Mouse (Mus musculus) midbrain, embryonic 16.5 days (tissue): ENCODE measurements around the gene Coro1c. TPM values are rescaled to one million over a fixed set of nuclear protein-coding genes. Genes with fewer than 3 reads are reported as not detected.
A peak's percentile ranks its signal among the peaks of the same experiment; 100 is the strongest.

Experiments
- ATAC-seq: fragments of 200-750 bp; cut with Nextera tagmentation; 2 replicates; pipeline ENCODE4 v1.8.0; 2017; ENCODE audit warnings: moderate TSS enrichment
- H3K27ac ChIP-seq: fragments of 300-500 bp; sonication (generic); 2 replicates; pipeline ENCODE4 v1.5.1; 2014; ENCODE audit warnings: mild to moderate bottlenecking, low read length, mixed read lengths
- H3K27me3 ChIP-seq: fragments of 300-500 bp; sonication (generic); 2 replicates; pipeline ENCODE4 v1.6.1; 2014; ENCODE audit warnings: low read depth, low read length, mixed read lengths; ENCODE audit not compliant: control insufficient read depth, insufficient read depth
- H3K36me3 ChIP-seq: fragments of 300-500 bp; sonication (generic); 2 replicates; pipeline ENCODE4 v1.6.1; 2014; ENCODE audit warnings: mild to moderate bottlenecking, low read length, moderate library complexity, mixed read lengths; ENCODE audit not compliant: control insufficient read depth, insufficient read depth
- H3K4me1 ChIP-seq: fragments of 300-500 bp; sonication (generic); 2 replicates; pipeline ENCODE4 v1.6.1; 2014; ENCODE audit warnings: mild to moderate bottlenecking, low read length, mixed read lengths; ENCODE audit not compliant: control insufficient read depth, insufficient read depth
- H3K4me2 ChIP-seq: fragments of 300-500 bp; sonication (generic); 2 replicates; pipeline ENCODE4 v1.6.1; 2014; ENCODE audit warnings: mild to moderate bottlenecking, low read length, mixed read lengths
- H3K4me3 ChIP-seq: fragments of 300-500 bp; sonication (generic); 2 replicates; pipeline ENCODE4 v1.5.1; 2014; ENCODE audit warnings: low read depth, mild to moderate bottlenecking, low read length, moderate library complexity, mixed read lengths
- H3K9ac ChIP-seq: fragments of 300-500 bp; sonication (generic); 2 replicates; pipeline ENCODE4 v1.6.1; 2014; ENCODE audit warnings: low read depth, low read length, mixed read lengths
- H3K9me3 ChIP-seq: fragments of 300-500 bp; sonication (generic); replicated peaks from 2 replicates; pipeline ENCODE4 v1.6.1; 2014; ENCODE audit warnings: mild to moderate bottlenecking, low read length, mixed read lengths; ENCODE audit not compliant: control insufficient read depth, poor library complexity, severe bottlenecking
- WGBS: fragments of 180-500 bp; shearing (Covaris S2); extraction: QIAGEN DNeasy Blood & Tissue Kit; methylation state at CpG from one replicate; pipeline ENCODE4 v1.1.7; 2014; 5-methylcytosine and 5-hydroxymethylcytosine counted together
- polyA plus RNA-seq: library from polyadenylated mRNA; unstranded; fragments of >200 nt; fragmentation: Nextera tagmentation; extraction: Ambion mirVana; gene quantifications from 2 replicates; pipeline ENCODE4 v1.2.1, GENCODE M21; 2015

Gene Coro1c
- polyA plus RNA-seq, 1 experiment from 2014 or later, result 209 TPM

DNA sequence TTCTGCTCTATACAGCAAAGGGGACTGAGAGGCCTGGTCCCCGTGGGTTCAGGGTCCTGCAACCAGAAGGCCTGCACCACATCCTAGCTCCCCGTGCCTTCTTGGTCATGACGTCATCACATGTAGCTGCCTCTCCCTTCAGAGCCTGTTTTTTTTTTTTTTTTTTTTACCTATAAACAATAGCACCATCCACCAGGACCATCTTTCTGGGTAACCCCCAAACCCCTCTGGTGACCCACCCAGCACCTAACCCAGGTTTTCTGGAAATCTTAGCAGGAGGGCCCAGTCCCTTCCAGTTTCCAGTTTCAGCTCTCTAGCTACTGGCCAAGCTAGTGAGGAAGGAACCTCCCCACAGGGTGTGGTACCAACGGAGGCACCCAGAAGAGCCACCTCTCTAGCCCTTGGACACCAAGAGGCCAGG is 80.6 kb downstream of the Coro1c start:
- ATAC-seq, result no peak
- Histone ChIP-seq H3K4me1 (no peaks in the 10 kb centered on the region), H3K27me3 (no peaks in the 10 kb centered on the region), H3K9ac (no peak overlapping the region), H3K9me3 (no peaks in the 10 kb centered on the region), H3K27ac (no peak overlapping the region), H3K4me3 (no peak overlapping the region), H3K4me2 (no peak overlapping the region), H3K36me3 (no peaks in the 10 kb centered on the region)
- 62% methylated on average over 4 of the region's 4 CpGs for WGBS

DNA sequence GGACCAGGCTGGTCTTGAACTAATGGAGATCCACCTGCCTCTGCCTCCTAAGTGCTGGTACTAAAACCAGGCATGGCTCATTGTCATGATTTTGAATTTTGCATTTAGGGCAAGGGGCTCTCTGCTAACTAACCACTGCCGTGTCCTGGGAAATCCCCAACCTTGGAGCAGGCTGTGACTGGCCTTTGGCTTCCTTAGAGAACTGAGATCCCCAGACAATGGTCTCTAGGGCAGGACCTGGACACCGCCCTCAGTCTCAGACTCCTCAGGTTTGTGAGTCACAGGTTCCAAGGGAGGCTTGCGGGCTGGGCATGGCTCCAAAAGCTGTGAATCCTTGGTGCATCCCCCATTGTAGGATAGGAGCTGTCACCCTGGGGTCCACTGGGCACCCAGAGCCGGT is 81.9 kb downstream of the Coro1c start:
- Histone ChIP-seq H3K9me3 (no peaks in the 10 kb centered on the region), H3K36me3 (no peaks in the 10 kb centered on the region), H3K27ac (no peak overlapping the region), H3K4me2 (no peak overlapping the region), H3K27me3 (no peaks in the 10 kb centered on the region), H3K4me3 (no peak overlapping the region), H3K4me1 (no peaks in the 10 kb centered on the region), H3K9ac (no peak overlapping the region)
- 92% methylated on average over 4 of the region's 4 CpGs for WGBS
- no peak for ATAC-seq

DNA sequence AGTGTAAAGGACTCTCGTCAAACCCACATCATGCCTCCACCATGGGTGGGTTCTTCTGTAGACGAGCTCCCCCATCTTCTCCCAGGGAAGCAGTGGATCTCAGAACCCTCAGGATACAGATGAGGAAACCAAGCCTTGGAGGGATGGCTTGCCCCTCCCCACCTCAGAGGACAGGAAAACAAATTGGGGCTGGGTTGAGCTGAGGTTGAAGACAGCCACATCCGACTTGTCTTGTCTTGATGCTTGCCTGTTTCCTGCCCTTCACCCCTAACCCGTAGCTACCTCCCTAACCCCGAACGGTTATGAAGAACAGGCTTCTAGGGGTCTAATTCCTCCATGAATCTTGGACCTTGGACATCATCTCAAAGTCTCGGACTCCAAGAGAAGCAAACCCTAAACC is 83.0 kb downstream of the Coro1c start:
- Histone ChIP-seq H3K36me3 (no peaks in the 10 kb centered on the region), H3K27me3 (no peaks in the 10 kb centered on the region), H3K4me2 (no peak overlapping the region), H3K9ac (no peak overlapping the region), H3K27ac (no peak overlapping the region), H3K9me3 (no peaks in the 10 kb centered on the region), H3K4me1 (no peaks in the 10 kb centered on the region), H3K4me3 (no peak overlapping the region)
- WGBS, result 89% methylated on average over 7 of the region's 7 CpGs
- ATAC-seq, result no peak

DNA sequence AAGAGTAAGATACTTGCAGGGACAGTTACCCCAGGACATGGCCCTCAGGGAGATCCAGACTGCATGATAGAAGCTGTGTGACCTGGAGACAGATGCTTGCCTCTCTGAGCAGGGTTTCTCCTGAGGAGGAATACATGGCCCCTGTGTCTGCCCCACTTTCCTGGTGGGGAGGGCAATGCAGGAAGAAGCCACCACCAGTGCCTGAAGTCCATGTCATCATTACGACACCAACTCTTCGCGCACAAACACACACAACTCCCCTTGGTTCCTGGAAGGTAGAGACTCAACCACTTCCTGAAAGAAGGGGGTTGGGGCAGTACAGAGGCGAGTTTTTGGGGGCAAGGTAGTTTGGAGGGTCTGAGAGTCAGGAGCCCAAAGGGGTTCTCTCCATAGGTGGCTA is 84.3 kb downstream of the Coro1c start:
- Histone ChIP-seq H3K9me3 (no peaks in the 10 kb centered on the region), H3K4me2 (no peak overlapping the region), H3K4me3 (no peak overlapping the region), H3K27ac (no peak overlapping the region), H3K4me1 (no peaks in the 10 kb centered on the region), H3K9ac (no peak overlapping the region), H3K36me3 (no peaks in the 10 kb centered on the region), H3K27me3 (no peaks in the 10 kb centered on the region)
- 91% methylated on average over 4 of the region's 4 CpGs for WGBS
- ATAC-seq, result no peak

DNA sequence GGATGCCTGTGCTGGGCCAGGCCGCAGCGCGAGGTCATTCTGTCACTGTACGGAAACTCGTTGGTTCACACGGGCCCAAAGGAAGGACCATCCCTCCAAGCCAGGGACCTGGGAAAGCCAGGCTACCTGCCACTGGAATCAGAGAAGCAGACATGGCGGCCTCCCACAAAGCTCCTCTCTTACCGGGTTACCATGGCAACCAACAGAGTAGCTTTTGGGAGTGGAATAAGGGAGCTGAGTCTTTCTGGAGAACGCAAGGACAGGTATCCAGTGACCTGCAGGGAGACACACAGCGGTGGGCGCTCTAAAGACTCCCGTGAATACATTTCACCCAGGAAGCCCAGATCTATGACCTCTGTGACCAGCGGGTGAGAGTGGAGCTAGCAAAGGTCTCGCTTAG is 90.0 kb downstream of the Coro1c start:
- no peak overlapping the region; the same call in 1 of the 2 replicates for H3K27ac ChIP-seq
- no peaks in the 10 kb centered on the region; the same call in 1 of the 2 replicates for H3K27me3 ChIP-seq
- H3K4me2 ChIP-seq, result peak overlapping the region; percentile 31; the same call in 1 of the 2 replicates
- H3K4me3 ChIP-seq, result no peak overlapping the region
- 0 out of 2 replicates have a peak, but pooled peaks cover 2% of the 10 kb centered on the region for H3K4me1 ChIP-seq
- ATAC-seq, result peak; percentile 56; the same call in 1 of the 2 replicates
- WGBS, result 65% methylated on average over 14 of the region's 14 CpGs
- H3K36me3 ChIP-seq, result no peaks in the 10 kb centered on the region
- no peaks in the 10 kb centered on the region; the same call in 1 of the 2 replicates for H3K9me3 ChIP-seq
- H3K9ac ChIP-seq, result no peak overlapping the region

DNA sequence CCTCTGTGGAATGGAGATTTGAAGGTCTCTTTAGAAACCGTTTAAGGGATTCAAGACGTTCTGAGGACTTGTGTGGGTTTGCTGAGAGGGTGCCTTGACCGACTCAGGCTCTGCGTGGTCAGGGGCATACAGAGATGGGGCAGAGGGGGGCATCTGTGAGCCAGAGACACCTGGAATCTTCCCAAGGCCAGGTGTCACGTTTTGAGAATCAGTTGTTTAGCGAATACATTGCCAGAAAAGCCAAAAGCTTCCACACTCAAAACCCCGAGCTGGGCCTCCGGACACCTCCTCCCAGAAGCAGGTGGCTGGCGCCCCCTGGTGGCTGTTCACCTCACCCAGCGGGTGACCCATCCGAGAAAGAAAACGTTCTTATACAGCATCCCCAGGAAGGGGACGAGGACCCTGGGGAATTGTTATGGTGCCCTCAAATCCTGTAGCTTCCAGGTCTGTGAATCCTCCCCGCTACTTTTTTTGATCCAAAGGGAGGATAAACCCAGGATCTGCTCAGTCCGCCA is 92.9 kb downstream of the Coro1c start:
- Histone ChIP-seq H3K4me2 (no peak overlapping the region), H3K9me3 (no peaks in the 10 kb centered on the region; the same call in 1 of the 2 replicates), H3K27me3 (no peaks in the 10 kb centered on the region; the same call in 1 of the 2 replicates), H3K4me1 (0 out of 2 replicates have a peak, but pooled peaks cover 2% of the 10 kb centered on the region), H3K9ac (no peak overlapping the region), H3K36me3 (no peaks in the 10 kb centered on the region), H3K4me3 (no peak overlapping the region), H3K27ac (no peak overlapping the region)
- 13% methylated on average over 15 of the region's 15 CpGs for WGBS
- no peak for ATAC-seq

DNA sequence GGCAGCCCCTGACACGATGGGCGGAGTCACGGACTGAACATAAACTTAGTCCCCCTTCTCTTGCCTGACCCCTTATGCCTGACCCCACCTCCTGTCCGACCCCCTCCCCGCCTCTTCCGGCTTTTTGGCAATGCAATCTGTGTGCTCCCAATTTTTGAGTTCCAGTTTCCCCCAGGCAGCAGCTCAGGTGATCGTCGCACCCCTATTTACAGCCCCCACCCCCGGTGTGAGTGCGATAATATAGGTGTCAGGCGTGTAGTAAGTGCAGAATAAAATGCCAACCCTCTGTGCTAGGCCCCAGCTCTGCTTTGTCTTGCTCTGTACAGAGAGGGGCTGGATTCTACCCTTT is 93.5 kb downstream of the Coro1c start:
- Histone ChIP-seq H3K4me3 (no peak overlapping the region), H3K36me3 (no peaks in the 10 kb centered on the region), H3K4me1 (0 out of 2 replicates have a peak, but pooled peaks cover 2% of the 10 kb centered on the region), H3K4me2 (no peak overlapping the region), H3K27me3 (no peaks in the 10 kb centered on the region; the same call in 1 of the 2 replicates), H3K27ac (no peak overlapping the region), H3K9me3 (peaks cover 2% of the 10 kb centered on the region; the same call in 1 of the 2 replicates), H3K9ac (no peak overlapping the region)
- ATAC-seq, result no peak
- WGBS, result 61% methylated on average over 11 of the region's 11 CpGs

DNA sequence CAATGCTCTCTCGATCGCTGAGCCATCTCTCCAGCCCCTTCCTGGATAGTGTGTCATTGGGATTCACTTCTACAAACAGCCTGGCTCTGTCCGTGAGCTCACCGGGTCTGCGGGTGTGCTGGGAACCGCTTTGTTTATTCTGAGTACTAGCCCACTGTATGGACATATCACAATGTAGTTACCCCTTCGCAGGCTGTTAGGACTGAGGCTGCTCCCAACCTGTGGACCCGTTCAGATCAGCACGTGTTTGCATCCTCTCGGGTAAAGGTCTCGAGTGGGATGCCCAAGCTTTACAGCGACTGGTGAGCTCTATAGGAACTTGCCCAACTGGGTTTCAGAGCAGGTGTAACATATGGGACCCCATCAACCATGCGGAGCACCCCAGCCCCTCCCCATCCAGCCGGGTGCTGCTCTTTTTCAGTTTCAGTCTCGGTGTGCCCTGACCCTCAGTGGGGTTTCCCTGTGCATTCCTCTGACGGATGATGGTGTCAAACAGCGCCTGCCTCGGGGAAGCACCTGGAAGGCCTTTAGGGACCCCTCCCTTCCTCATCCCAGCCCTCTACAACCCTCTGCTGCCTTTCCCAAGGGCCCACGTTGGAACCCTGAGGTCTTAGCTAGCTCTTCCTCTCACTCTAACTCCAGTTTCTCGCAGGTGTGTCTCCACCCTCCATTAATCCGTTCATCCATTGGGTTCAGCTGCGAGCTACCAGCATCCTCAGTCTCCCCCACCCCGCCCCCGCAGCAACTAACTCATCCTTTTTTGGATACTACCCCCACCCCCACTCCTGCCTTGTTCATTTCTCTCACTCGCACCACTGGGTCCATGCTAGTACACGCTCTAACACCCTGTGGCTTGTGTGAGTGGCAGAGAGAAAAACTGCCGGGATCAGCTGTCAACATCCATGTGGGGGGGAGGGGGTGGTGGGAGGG is 94.2 kb downstream of the Coro1c start:
- WGBS, result 40% methylated on average over 27 of the region's 27 CpGs
- Histone ChIP-seq H3K4me2 (no peak overlapping the region), H3K36me3 (no peaks in the 10 kb centered on the region), H3K4me1 (0 out of 2 replicates have a peak, but pooled peaks cover 2% of the 10 kb centered on the region), H3K9me3 (peaks cover 2% of the 10 kb centered on the region; the same call in 1 of the 2 replicates), H3K9ac (no peak overlapping the region), H3K4me3 (no peak overlapping the region), H3K27me3 (no peaks in the 10 kb centered on the region; the same call in 1 of the 2 replicates), H3K27ac (no peak overlapping the region)
- no peak for ATAC-seq

DNA sequence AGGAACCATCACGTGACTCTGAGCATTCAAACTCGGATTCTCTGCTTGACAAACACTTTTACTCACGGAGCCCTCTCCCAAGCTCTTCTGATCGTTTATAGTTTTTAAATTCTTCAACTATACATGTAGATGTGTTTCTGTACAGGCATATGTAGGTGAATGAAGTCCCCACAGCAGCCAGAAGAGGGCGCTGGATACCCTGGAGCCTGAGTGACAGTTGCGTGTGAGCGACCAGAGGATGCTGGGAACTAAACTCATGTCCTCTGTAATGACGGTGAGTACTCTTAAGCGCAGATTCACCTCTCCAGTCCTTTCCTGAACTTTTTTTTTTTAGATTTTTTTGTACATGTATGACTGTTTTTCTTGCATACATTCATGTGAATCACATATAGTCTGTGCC is 95.0 kb downstream of the Coro1c start:
- 25% methylated on average over 9 of the region's 9 CpGs for WGBS
- no peak for ATAC-seq
- no peak overlapping the region for H3K9ac ChIP-seq
- peaks cover 2% of the 10 kb centered on the region; the same call in 1 of the 2 replicates for H3K9me3 ChIP-seq
- H3K27ac ChIP-seq, result no peak overlapping the region
- no peak overlapping the region for H3K4me2 ChIP-seq
- no peaks in the 10 kb centered on the region for H3K36me3 ChIP-seq
- no peaks in the 10 kb centered on the region; the same call in 1 of the 2 replicates for H3K27me3 ChIP-seq
- H3K4me1 ChIP-seq, result 0 out of 2 replicates have a peak, but pooled peaks cover under 1% of the 10 kb centered on the region
- no peak overlapping the region for H3K4me3 ChIP-seq
